ENCODE assay signal across 10 mouse cellular contexts in genomic region chr5:134887447-134888335, GRCm38 (mm10). TPM values are rescaled to one million over a fixed set of nuclear protein-coding genes. Genes with fewer than 3 reads are reported as not detected.
DNase-seq lines count a peak whose midpoint lies in the region; ATAC-seq and TF ChIP-seq lines count a peak whose summit lies in the region.
"Had no signal": no experiment of that assay in that cellular context is flagged by ENCODE, and none has a peak within 500 bp of the region (broad histone marks: within the 10 kb centered on the region; RNA-seq: fewer than 3 reads in every experiment).

No protein-coding gene starts in this region.

- H3K27me3 ChIP-seq in kidney, postnatal 0 days (ENCODE audit: insufficient read depth, low read length), result no peaks in the 10 kb centered on the region
- H3K27me3 ChIP-seq: liver, embryonic 13.5 days had no signal

- no peaks in the 10 kb centered on the region for H3K4me1 ChIP-seq in kidney, postnatal 0 days (replicated peaks; ENCODE audit: insufficient read depth, low read length)
- H3K4me1 ChIP-seq: liver, embryonic 13.5 days had no signal

- no peaks in the 10 kb centered on the region for H3K36me3 ChIP-seq in kidney, postnatal 0 days (ENCODE audit: insufficient read depth, low read length)
- H3K36me3 ChIP-seq: liver, embryonic 13.5 days had no signal

- H3K9ac ChIP-seq in kidney, postnatal 0 days (ENCODE audit: low read depth, low read length), result no peak overlapping the region
- H3K9ac ChIP-seq: liver, embryonic 13.5 days had no signal

- no peak overlapping the region for H3K4me3 ChIP-seq in left cerebral cortex, adult 2 months
- no peak overlapping the region for H3K4me3 ChIP-seq in kidney, postnatal 0 days (replicated peaks; ENCODE audit: low read depth, low read length)
- H3K4me3 ChIP-seq: liver, embryonic 13.5 days had no signal

- ATAC-seq in kidney, postnatal 0 days (replicated peaks; ENCODE audit: low FRiP score, low read depth), result no peak
- ATAC-seq in cerebellum, adult (ENCODE audit: insufficient number of reproducible peaks, low FRiP score, low TSS enrichment), result no peak

- WGBS in kidney, postnatal 0 days, result 52% methylated on average over 18 of the region's 18 CpGs

- intact Hi-C loops in left cerebral cortex, adult 2 months (cut with DNase I), result no loop called here
- intact Hi-C loops in left cerebral cortex, postnatal 25 days (cut with DNase I), result no loop called here

- no peak overlapping the region for H3K4me2 ChIP-seq in kidney, postnatal 0 days (ENCODE audit: low read length)
- H3K4me2 ChIP-seq: liver, embryonic 13.5 days had no signal

- TF ChIP-seq CTCF in left cerebral cortex, adult 2 months (IDR thresholded peaks at IDR 0.05), result no peak; the same call in 1 of the 2 replicates
- TF ChIP-seq CTCF in kidney, postnatal 0 days (IDR thresholded peaks at IDR 0.05; ENCODE audit: low read depth), result no peak

- no peak for DNase-seq in left cerebral cortex, adult 2 months (ENCODE audit: extremely low spot score in 1 of 2, low spot score in 2 of 2)
- no peak for DNase-seq in left cerebral cortex, postnatal 25 days (ENCODE audit: low spot score in 2 of 2)
- DNase-seq in heart, adult 9 months (ENCODE audit: low spot score in 2 of 2), result peak; percentile 81 to 88
- peak; percentile 64 for DNase-seq in kidney, postnatal 0 days (ENCODE audit: low spot score)
- DNase-seq in retina, postnatal 1 day, result peak; percentile 39
- no peak for DNase-seq in cerebellum, postnatal 4 days (ENCODE audit: low spot score in 2 of 2)
- no peak for DNase-seq in frontal cortex, adult 2 months (ENCODE audit: extremely low spot score in 1 of 2, low spot score in 1 of 2)
- DNase-seq: liver, embryonic 13.5 days had no signal

- H3K27ac ChIP-seq in left cerebral cortex, adult 2 months, result peak overlapping the region; percentile 45
- peak overlapping the region; percentile 76 for H3K27ac ChIP-seq in kidney, postnatal 0 days
- H3K27ac ChIP-seq: liver, embryonic 13.5 days had no signal

- no peaks in the 10 kb centered on the region for H3K9me3 ChIP-seq in kidney, postnatal 0 days (replicated peaks; ENCODE audit: low read length)
- H3K9me3 ChIP-seq: liver, embryonic 13.5 days had no signal

RNA-seq across cellular contexts. Expression of gene Tmem270, which starts 18.8 kb away (rescaled TPM):
- total RNA-seq in left cerebral cortex, adult 2 months (2021), result not detected
- total RNA-seq in left cerebral cortex, postnatal 25 days (2021), result not detected
- not detected in 2 replicates for polyA plus RNA-seq in kidney, postnatal 0 days (2015; fragmentation: Nextera tagmentation; extraction: Ambion mirVana)
- polyA plus RNA-seq in frontal cortex, adult 2 months (2012; rRNA removed), result not detected in 2 replicates
- total RNA-seq: common myeloid progenitor, adult 5-6 weeks had no signal
- polyA plus RNA-seq: liver, embryonic 13.5 days had no signal

RNA-seq across cellular contexts. Expression of gene Cldn13, which starts 27.6 kb away (rescaled TPM):
- not detected for total RNA-seq in left cerebral cortex, adult 2 months (2021)
- not detected for total RNA-seq in left cerebral cortex, postnatal 25 days (2021)
- polyA plus RNA-seq in kidney, postnatal 0 days (2015; fragmentation: Nextera tagmentation; extraction: Ambion mirVana), result 0.14 TPM in 1 of 2 replicates, not detected in the other
- polyA plus RNA-seq in frontal cortex, adult 2 months (2012; rRNA removed), result not detected in 2 replicates

RNA-seq across cellular contexts. Expression of gene Mettl27, which starts 44.5 kb away (rescaled TPM):
- total RNA-seq in left cerebral cortex, adult 2 months (2021), result 1 to 10 TPM; 7.5 to 9.3 TPM
- 1 to 10 TPM; 9.0 to 9.8 TPM for total RNA-seq in left cerebral cortex, postnatal 25 days (2021)
- polyA plus RNA-seq in kidney, postnatal 0 days (2015; fragmentation: Nextera tagmentation; extraction: Ambion mirVana), result 41.5 and 43.4 TPM in 2 replicates
- polyA plus RNA-seq in frontal cortex, adult 2 months (2012; rRNA removed), result 14.0 and 14.9 TPM in 2 replicates

RNA-seq across cellular contexts. Expression of gene Cldn4, which starts 59.0 kb away (rescaled TPM):
- not detected for total RNA-seq in left cerebral cortex, adult 2 months (2021)
- not detected for total RNA-seq in left cerebral cortex, postnatal 25 days (2021)
- 55.7 and 59.1 TPM in 2 replicates for polyA plus RNA-seq in kidney, postnatal 0 days (2015; fragmentation: Nextera tagmentation; extraction: Ambion mirVana)
- 0.08 and 0.32 TPM in 2 replicates for polyA plus RNA-seq in frontal cortex, adult 2 months (2012; rRNA removed)
- total RNA-seq: common myeloid progenitor, adult 5-6 weeks had no signal

Comparison
In these comparisons a context has a peak if more than half of its experiments do, and no peak if none do; other contexts are left out.
1. DNase-seq: peak in heart, adult 9 months (2 of 2), kidney, postnatal 0 days (single experiment) and retina, postnatal 1 day (single experiment); none in left cerebral cortex, adult 2 months (0 of 2), left cerebral cortex, postnatal 25 days (0 of 2), cerebellum, postnatal 4 days (0 of 2) and frontal cortex, adult 2 months (0 of 2).